Mouse (Mus musculus): Measurements from ENCODE around the gene Calr. TPM values are rescaled to one million over a fixed set of nuclear protein-coding genes. Genes with fewer than 3 reads are reported as not detected.
"Not testable (repeated sequence)": the region's sequence is repeated elsewhere in the genome, so short reads cannot be mapped to it uniquely, and the experiment has no call there.

Calr gene
- total RNA-seq, 1 experiment from 2014 or later, result 489 TPM

- DNase-seq, result no peak
Measured at GRCm38 (mm10) chr8:84844397-84845070, 2.2 kb downstream of the Calr start.

- no peak for DNase-seq
Measured at GRCm38 (mm10) chr8:84841514-84841913, 5.2 kb downstream of the Calr start.

- peak; percentile 90 for DNase-seq
Measured at GRCm38 (mm10) chr8:84840248-84840999, 6.3 kb downstream of the Calr start, which contains the start of gene Rad23a. Gene Rad23a, minus strand, starts transcription at chr8:84840665.

GRCm38 (mm10) chr8:84839875-84840247, 6.9 kb downstream of the Calr start:
- DNase-seq, result no peak

- DNase-seq, result no peak
Measured at GRCm38 (mm10) chr8:84839411-84839810, 7.3 kb downstream of the Calr start.

GRCm38 (mm10) chr8:84838513-84838912, 8.2 kb downstream of the Calr start:
- DNase-seq, result no peak

- no peak for DNase-seq
Measured at GRCm38 (mm10) chr8:84837912-84838470, 8.7 kb downstream of the Calr start.

GRCm38 (mm10) chr8:84837149-84837911, 9.4 kb downstream of the Calr start:
- DNase-seq, result no peak

- peak; percentile 47 for DNase-seq
Measured at GRCm38 (mm10) chr8:84834866-84835855, 11.6 kb downstream of the Calr start.

- no peak for DNase-seq
Measured at GRCm38 (mm10) chr8:84834002-84834865, 12.5 kb downstream of the Calr start.

GRCm38 (mm10) chr8:84832759-84833742, 13.7 kb downstream of the Calr start:
- DNase-seq, result no peak

- DNase-seq, result peak; percentile 89
Measured at GRCm38 (mm10) chr8:84832034-84832717, 14.6 kb downstream of the Calr start.

GRCm38 (mm10) chr8:84831490-84831889, 15.2 kb downstream of the Calr start, which contains the start of gene Gadd45gip1:
Gene Gadd45gip1, plus strand, starts transcription at chr8:84831522.
- peak; percentile 35 for DNase-seq

GRCm38 (mm10) chr8:84826518-84826917, 20.2 kb downstream of the Calr start:
- DNase-seq, result not testable (repeated sequence)

GRCm38 (mm10) chr8:84825636-84826035, 21.1 kb downstream of the Calr start:
- DNase-seq, result no peak

GRCm38 (mm10) chr8:84823653-84824052, 23.1 kb downstream of the Calr start:
- peak; percentile 59 for DNase-seq

GRCm38 (mm10) chr8:84822723-84823122, 24.0 kb downstream of the Calr start, which contains the start of gene Dand5:
Gene Dand5, minus strand, starts transcription at chr8:84822823.
- DNase-seq, result no peak

- DNase-seq, result no peak
Measured at GRCm38 (mm10) chr8:84816117-84816516, 30.6 kb downstream of the Calr start.

Measured in adrenal gland, postnatal 25 days (tissue).